Mouse (Mus musculus) mature B cell (primary cell): Measurements from ENCODE around the gene Eef1e1.
"Not testable (repeated sequence)": the region's sequence is repeated elsewhere in the genome, so short reads cannot be mapped to it uniquely, and the experiment has no call there.

Experiments used
- in situ Hi-C: fragments of 300-500 bp; cut with MboI; formaldehyde crosslinking; loops from 2 replicates; pipeline ENCODE4 v1.14.3; 2019

Gene Eef1e1

GRCm38 (mm10) chr13:38658528-38659280 lies at the start of gene Eef1e1:
Eef1e1 (minus strand) TSS chr13:38659058.
- in situ Hi-C loops: no loop called here

GRCm38 (mm10) chr13:38690845-38691244 lies 32.0 kb upstream of the Eef1e1 start:
- in situ Hi-C loops: no loop called here

GRCm38 (mm10) chr13:38690028-38690427 lies 31.2 kb upstream of the Eef1e1 start:
- in situ Hi-C loops: no loop called here

GRCm38 (mm10) chr13:38688761-38689160 lies 29.9 kb upstream of the Eef1e1 start:
- in situ Hi-C loops: no loop called here

- in situ Hi-C loops: no loop called here
Measured at GRCm38 (mm10) chr13:38672336-38672735, 13.5 kb upstream of the Eef1e1 start.

GRCm38 (mm10) chr13:38671451-38671850 lies 12.6 kb upstream of the Eef1e1 start:
- in situ Hi-C loops: not testable (repeated sequence)

- in situ Hi-C loops: no loop called here
Measured at GRCm38 (mm10) chr13:38670051-38670450, 11.2 kb upstream of the Eef1e1 start.

- in situ Hi-C loops: no loop called here
Measured at GRCm38 (mm10) chr13:38668514-38668913, 9.7 kb upstream of the Eef1e1 start.

- in situ Hi-C loops: no loop called here
Measured at GRCm38 (mm10) chr13:38664753-38665152, 5.9 kb upstream of the Eef1e1 start.

GRCm38 (mm10) chr13:38659524-38660136 lies 772 bp upstream of the Eef1e1 start:
- in situ Hi-C loops: no loop called here

- in situ Hi-C loops: no loop called here
Measured at GRCm38 (mm10) chr13:38657865-38658264, 993 bp downstream of the Eef1e1 start.

- in situ Hi-C loops: no loop called here
Measured at GRCm38 (mm10) chr13:38650292-38650691, 8.6 kb downstream of the Eef1e1 start.

- in situ Hi-C loops: no loop called here
Measured at GRCm38 (mm10) chr13:38649069-38649468, 9.8 kb downstream of the Eef1e1 start.

- in situ Hi-C loops: no loop called here
Measured at GRCm38 (mm10) chr13:38641414-38641813, 17.4 kb downstream of the Eef1e1 start.

- in situ Hi-C loops: no loop called here
Measured at GRCm38 (mm10) chr13:38640961-38641360, 17.9 kb downstream of the Eef1e1 start.

GRCm38 (mm10) chr13:38638694-38639093 lies 20.2 kb downstream of the Eef1e1 start:
- in situ Hi-C loops: no loop called here

- in situ Hi-C loops: no loop called here
Measured at GRCm38 (mm10) chr13:38634800-38635269, 24.0 kb downstream of the Eef1e1 start, which contains the start of gene Bloc1s5. Bloc1s5 (minus strand) TSS chr13:38635109.

GRCm38 (mm10) chr13:38634256-38634799 lies 24.5 kb downstream of the Eef1e1 start:
- in situ Hi-C loops: no loop called here

GRCm38 (mm10) chr13:38633287-38634000 lies 25.4 kb downstream of the Eef1e1 start:
- in situ Hi-C loops: no loop called here

- in situ Hi-C loops: no loop called here
Measured at GRCm38 (mm10) chr13:38632556-38632955, 26.3 kb downstream of the Eef1e1 start.

- in situ Hi-C loops: no loop called here
Measured at GRCm38 (mm10) chr13:38626229-38626525, 32.7 kb downstream of the Eef1e1 start.

- in situ Hi-C loops: no loop called here
Measured at GRCm38 (mm10) chr13:38625492-38626228, 33.2 kb downstream of the Eef1e1 start.
